Mouse (Mus musculus): ENCODE data around the gene Macrod1.

DNA sequence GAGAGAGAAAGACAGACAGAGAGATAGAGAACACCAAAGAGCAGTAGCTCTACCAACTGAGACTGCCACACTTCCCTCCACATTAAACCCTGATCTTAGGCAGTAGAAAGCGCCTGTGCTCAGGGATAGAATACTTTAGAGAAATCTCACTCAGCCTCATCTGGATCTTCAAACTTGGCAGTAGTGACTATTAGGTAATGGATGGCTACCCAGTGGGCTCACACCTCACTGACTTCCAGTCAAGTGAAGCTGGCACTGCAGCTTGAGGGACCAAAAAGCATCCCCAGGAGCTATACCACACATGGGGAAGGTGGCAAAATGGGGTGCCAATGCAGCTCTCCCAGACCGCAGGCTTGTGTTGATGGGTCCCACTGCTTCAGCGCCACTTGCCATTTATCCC lies 167.6 kb downstream of the Macrod1 start:
- TF ChIP-seq CTCF (IDR thresholded peaks at IDR 0.05; ENCODE audit: borderline replicate concordance, extremely low read depth, insufficient read depth, insufficient read length): no peak
- TF ChIP-seq POLR2A (IDR thresholded peaks at IDR 0.05; ENCODE audit: borderline replicate concordance, extremely low read depth, insufficient read depth, insufficient read length, poor library complexity, severe bottlenecking): no peak

All from brain, embryonic 14.5 days (tissue).